Mouse (Mus musculus) MEL (cell line): ENCODE data around the gene Col26a1. TPM values are rescaled to one million over a fixed set of nuclear protein-coding genes. Genes with fewer than 3 reads are reported as not detected.

Experiments used
- DNase-seq: peaks from one replicate; pipeline ENCODE4 v3.0.0; 2011; ENCODE audit warnings: low read depth, low spot score
- H3K27ac ChIP-seq: 2 replicates; pipeline ENCODE4 v1.5.1; 2012; ENCODE audit warnings: low read depth, mild to moderate bottlenecking, control low read depth, low read length, moderate library complexity; ENCODE audit not compliant: control insufficient read depth
- H3K27me3 ChIP-seq, 2 experiments: fragments of 150-350 bp in 1 of 2; sonication (generic) in 1 of 2; 2 replicates each; pipeline ENCODE4 v1.6.1; 2012; ENCODE audit warnings: low read length in 2 of 2, mild to moderate bottlenecking in 2 of 2, improper control_type of control experiment in 1 of 2, moderate library complexity in 1 of 2; ENCODE audit not compliant: insufficient read depth in 2 of 2, control insufficient read depth in 1 of 2
- H3K36me3 ChIP-seq, 2 experiments: 2 replicates each; pipeline ENCODE4 v1.6.1; 2012 to 2014; ENCODE audit warnings: low read length in 2 of 2, improper control_type of control experiment in 1 of 2, inconsistent platforms in 1 of 2, mild to moderate bottlenecking in 1 of 2; ENCODE audit not compliant: insufficient read depth in 2 of 2, control insufficient read depth in 1 of 2
- H3K4me1 ChIP-seq, 2 experiments: fragments of 150-350 bp in 1 of 2; sonication (generic) in 1 of 2; 2 replicates each; pipeline ENCODE4 v1.6.1; 2012; ENCODE audit warnings: low read length in 2 of 2, improper control_type of control experiment in 1 of 2, mild to moderate bottlenecking in 1 of 2; ENCODE audit not compliant: insufficient read depth in 2 of 2, control insufficient read depth in 1 of 2
- H3K4me3 ChIP-seq, 2 experiments: fragments of 150-350 bp in 1 of 2; sonication (generic) in 1 of 2; 2 replicates each; pipeline ENCODE4 v1.5.1; 2012; ENCODE audit warnings: low read depth in 2 of 2, low read length in 2 of 2, mild to moderate bottlenecking in 2 of 2, moderate library complexity in 2 of 2, control low read depth in 1 of 2, improper control_type of control experiment in 1 of 2; ENCODE audit not compliant: control insufficient read depth in 1 of 2, insufficient read depth in 1 of 2
- H3K79me2 ChIP-seq: 2 replicates; pipeline ENCODE4 v1.6.1; 2012; ENCODE audit warnings: mild to moderate bottlenecking, low read length, moderate library complexity; ENCODE audit not compliant: control insufficient read depth, poor library complexity, insufficient read depth
- H3K9ac ChIP-seq: 2 replicates; pipeline ENCODE4 v1.6.1; 2012; ENCODE audit warnings: low read depth, mild to moderate bottlenecking, control low read depth, low read length, moderate library complexity; ENCODE audit not compliant: control insufficient read depth, poor library complexity, severe bottlenecking
- H3K9me3 ChIP-seq: fragments of 150-350 bp; sonication (generic); replicated peaks from 2 replicates; pipeline ENCODE4 v1.6.1; 2012; ENCODE audit warnings: mild to moderate bottlenecking, low read length, improper control_type of control experiment, moderate library complexity; ENCODE audit not compliant: insufficient read depth
- CHD1 ChIP-seq: IDR thresholded peaks from 2 replicates; pipeline ENCODE4 v1.6.1; 2012; ENCODE audit warnings: low read depth, mild to moderate bottlenecking, inconsistent platforms, low read length, improper control_type of control experiment
- CHD2 ChIP-seq: IDR thresholded peaks from 2 replicates; pipeline ENCODE4 v1.6.1; 2011; ENCODE audit warnings: low read length, improper control_type of control experiment
- CTCF ChIP-seq, 3 experiments: IDR thresholded peaks in 2 of 3; conservative IDR thresholded peaks in 1 of 3; 2 replicates each; pipeline ENCODE4 v1.5.1; 2011 to 2012; ENCODE audit warnings: low read length in 3 of 3, low read depth in 2 of 3, mild to moderate bottlenecking in 2 of 3, improper control_type of control experiment in 1 of 3, inconsistent platforms in 1 of 3, mixed read lengths in 1 of 3, moderate library complexity in 1 of 3; ENCODE audit not compliant: control insufficient read depth in 1 of 3, insufficient read depth in 1 of 3, poor library complexity in 1 of 3, severe bottlenecking in 1 of 3
- E2F4 ChIP-seq: IDR thresholded peaks from 2 replicates; pipeline ENCODE4 v1.6.1; 2011; ENCODE audit warnings: low read depth, low read length, improper control_type of control experiment, borderline replicate concordance
- GABPA ChIP-seq: IDR thresholded peaks from 2 replicates; pipeline ENCODE4 v1.6.1; 2012; ENCODE audit warnings: low read depth, mild to moderate bottlenecking, inconsistent platforms, low read length, improper control_type of control experiment, moderate library complexity
- MYC ChIP-seq: IDR thresholded peaks from 2 replicates; pipeline ENCODE4 v1.6.1; 2011; ENCODE audit warnings: low read depth, mild to moderate bottlenecking, low read length, improper control_type of control experiment, moderate library complexity
- POLR2A ChIP-seq, 2 experiments: IDR thresholded peaks; 2 replicates each; pipeline ENCODE4 v1.6.1; 2011 to 2012; ENCODE audit warnings: low read length in 2 of 2, mild to moderate bottlenecking in 2 of 2, control low read depth in 1 of 2, improper control_type of control experiment in 1 of 2, low read depth in 1 of 2, moderate library complexity in 1 of 2; ENCODE audit not compliant: control insufficient read depth in 1 of 2, insufficient read depth in 1 of 2, poor library complexity in 1 of 2
- RAD21 ChIP-seq: IDR thresholded peaks from 2 replicates; pipeline ENCODE4 v1.6.1; 2011; ENCODE audit warnings: mild to moderate bottlenecking, low read depth, low read length, improper control_type of control experiment
- RCOR1 ChIP-seq: IDR thresholded peaks from 2 replicates; pipeline ENCODE4 v1.6.1; 2012; ENCODE audit warnings: low read depth, mild to moderate bottlenecking, inconsistent platforms, low read length, improper control_type of control experiment
- SMC3 ChIP-seq: IDR thresholded peaks from 2 replicates; pipeline ENCODE4 v1.6.1; 2011; ENCODE audit warnings: low read depth, low read length, improper control_type of control experiment
- TAL1 ChIP-seq: IDR thresholded peaks from 2 replicates; pipeline ENCODE4 v1.6.1; 2012; ENCODE audit warnings: mild to moderate bottlenecking, inconsistent platforms, low read length, moderate library complexity, mixed read lengths
- TBP ChIP-seq: IDR thresholded peaks from 2 replicates; pipeline ENCODE4 v1.8.0; 2011; ENCODE audit warnings: low read depth, low read length, improper control_type of control experiment
- UBTF ChIP-seq: IDR thresholded peaks from 2 replicates; pipeline ENCODE4 v1.6.1; 2012; ENCODE audit warnings: low read depth, mild to moderate bottlenecking, inconsistent platforms, low read length, improper control_type of control experiment, moderate library complexity, borderline replicate concordance; ENCODE audit not compliant: insufficient read depth
- USF1 ChIP-seq: IDR thresholded peaks from 2 replicates; pipeline ENCODE4 v1.6.1; 2014; ENCODE audit warnings: low read depth, mild to moderate bottlenecking, inconsistent platforms, low read length, improper control_type of control experiment, moderate library complexity
- USF2 ChIP-seq, 2 experiments: IDR thresholded peaks; 2 replicates each; pipeline ENCODE4 v1.6.1; 2011 to 2012; ENCODE audit warnings: improper control_type of control experiment in 2 of 2, low read length in 2 of 2, borderline replicate concordance in 1 of 2, inconsistent platforms in 1 of 2, low read depth in 1 of 2, mild to moderate bottlenecking in 1 of 2; ENCODE audit not compliant: insufficient read depth in 1 of 2
- ZC3H11A ChIP-seq: IDR thresholded peaks from 2 replicates; pipeline ENCODE4 v1.6.1; 2012; ENCODE audit warnings: low read depth, mild to moderate bottlenecking, inconsistent platforms, low read length, improper control_type of control experiment
- polyA plus RNA-seq, 2 experiments: library from polyadenylated mRNA; stranded (reverse) in 1 of 2; unstranded in 1 of 2; fragments of >175 nt in 1 of 2; fragments of >200 nt in 1 of 2; gene quantifications; 2 replicates each; pipeline versions ENCODE4 v1.2.1 to v1.2.4; 2012; ENCODE audit warnings: low replicate concordance in 2 of 2, low read depth in 1 of 2; ENCODE audit not compliant: insufficient read length in 2 of 2, insufficient read depth in 1 of 2, missing spikeins in 1 of 2
- total RNA-seq: library from RNA; depleted of rRNA; stranded (reverse); fragments of 300-350 nt; gene quantifications from 2 replicates; pipeline ENCODE4 v1.2.3, GENCODE M21; 2012

The Col26a1 gene
- total and polyA plus RNA-seq, 3 experiments = not detected

- TF ChIP-seq USF1 (0 out of 2 replicates have a peak, but pooled peaks have one; percentile 10), SMC3 (peak; percentile 61), CTCF (IDR thresholded peaks at IDR 0.05 in 2 of 3, conservative IDR thresholded peaks at IDR 0.05 in 1 of 3; ENCODE audit: control insufficient read depth in 1 of 3, insufficient read depth in 1 of 3, low read depth in 2 of 3, low read length in 3 of 3, poor library complexity in 1 of 3, severe bottlenecking in 1 of 3) (peak; percentile 65 to 90 (median 79)), ZC3H11A (peak; percentile 33; the same call in 1 of the 2 replicates), UBTF (no peak), RAD21 (peak; percentile 54), USF2 (IDR thresholded peaks at IDR 0.05; ENCODE audit: borderline replicate concordance in 1 of 2, insufficient read depth in 1 of 2, low read depth in 1 of 2, low read length in 2 of 2) (no peak), TBP (no peak)
- peak; percentile 71 for DNase-seq
- Histone ChIP-seq H3K9ac (no peak overlapping the region), H3K79me2 (no peaks in the 10 kb centered on the region), H3K27me3 (no peaks in the 10 kb centered on the region), H3K36me3 (no peaks in the 10 kb centered on the region), H3K27ac (no peak overlapping the region), H3K4me3 (no peak overlapping the region), H3K9me3 (no peaks in the 10 kb centered on the region), H3K4me1 (no peaks in the 10 kb centered on the region; a peak in 1 of 4 replicates)
These were observed 179.3 kb downstream of the Col26a1 start for GRCm38 (mm10) chr5:136703751-136704150.

DNA sequence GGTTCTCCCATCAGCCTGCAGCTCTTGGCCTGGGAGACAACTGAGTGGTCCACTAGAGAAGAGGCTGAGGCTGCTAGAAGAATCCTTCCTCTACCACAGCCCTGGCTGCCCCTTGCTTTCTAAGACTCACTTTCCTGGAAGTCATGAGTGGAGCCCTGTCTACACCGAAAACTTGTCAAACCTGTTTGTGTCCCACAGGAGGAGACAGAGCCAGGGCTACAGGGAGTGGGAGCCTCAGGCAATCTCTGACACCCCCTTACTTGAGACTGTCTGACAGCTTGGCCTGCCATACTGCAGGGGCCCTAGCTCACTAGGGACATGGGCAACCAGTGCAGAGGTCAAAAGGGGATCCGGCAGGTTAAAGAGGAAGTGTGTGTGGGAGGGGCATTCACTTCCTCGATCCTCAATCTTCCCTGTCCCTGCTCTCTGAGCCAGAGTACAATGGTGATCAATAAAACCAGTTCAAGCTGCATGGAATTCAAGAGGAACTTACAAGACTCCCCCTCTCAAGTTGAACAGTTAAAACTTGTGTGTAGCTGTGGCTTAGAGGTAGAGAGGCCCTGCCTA lies 180.8 kb downstream of the Col26a1 start:
- no peak overlapping the region for H3K27ac ChIP-seq
- no peak for DNase-seq
- no peak overlapping the region for H3K4me3 ChIP-seq
- TF ChIP-seq E2F4 (no peak), CTCF (IDR thresholded peaks at IDR 0.05 in 2 of 3, conservative IDR thresholded peaks at IDR 0.05 in 1 of 3; ENCODE audit: control insufficient read depth in 1 of 3, insufficient read depth in 1 of 3, low read depth in 2 of 3, low read length in 3 of 3, poor library complexity in 1 of 3, severe bottlenecking in 1 of 3) (no peak), MYC (no peak), POLR2A (IDR thresholded peaks at IDR 0.05; ENCODE audit: control insufficient read depth in 1 of 2, insufficient read depth in 1 of 2, low read depth in 1 of 2, low read length in 2 of 2, poor library complexity in 1 of 2) (no peak), GABPA (no peak), CHD1 (no peak)
- no peaks in the 10 kb centered on the region; a peak in 1 of 4 replicates for H3K4me1 ChIP-seq
- no peaks in the 10 kb centered on the region for H3K36me3 ChIP-seq
- H3K9ac ChIP-seq = no peak overlapping the region
- no peaks in the 10 kb centered on the region for H3K27me3 ChIP-seq
- no peaks in the 10 kb centered on the region for H3K9me3 ChIP-seq
- no peaks in the 10 kb centered on the region for H3K79me2 ChIP-seq

DNA sequence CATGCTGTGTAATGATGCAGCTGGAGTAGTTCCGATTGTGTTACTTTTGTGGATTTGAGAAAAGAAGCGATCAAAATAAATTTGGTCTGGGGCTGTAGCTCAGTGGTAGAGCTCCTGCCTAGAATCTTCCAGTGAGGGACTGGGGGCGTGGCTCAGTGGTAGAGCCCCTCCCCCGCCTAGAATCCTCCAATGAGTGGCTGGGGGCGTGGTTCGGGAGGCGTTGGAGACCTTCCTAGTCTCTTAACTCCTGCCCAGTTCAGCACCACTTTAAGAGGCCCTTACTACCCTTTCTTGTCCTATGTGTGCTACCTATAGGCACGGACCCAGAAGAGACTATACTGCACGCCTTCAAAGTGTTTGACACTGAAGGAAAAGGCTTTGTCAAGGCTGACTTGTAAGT lies 185.4 kb downstream of the Col26a1 start:
- no peak for TF ChIP-seq POLR2A (IDR thresholded peaks at IDR 0.05; ENCODE audit: control insufficient read depth in 1 of 2, insufficient read depth in 1 of 2, low read depth in 1 of 2, low read length in 2 of 2, poor library complexity in 1 of 2)
- no peak for TF ChIP-seq USF1
- no peak for TF ChIP-seq TAL1
- TF ChIP-seq CHD2 = no peak
- no peak for TF ChIP-seq RCOR1
- no peaks in the 10 kb centered on the region for H3K36me3 ChIP-seq
- no peak overlapping the region for H3K27ac ChIP-seq
- no peaks in the 10 kb centered on the region; a peak in 1 of 4 replicates for H3K4me1 ChIP-seq
- H3K9ac ChIP-seq = no peak overlapping the region
- no peak overlapping the region for H3K4me3 ChIP-seq
- peak; percentile 12 for DNase-seq
- H3K27me3 ChIP-seq = no peaks in the 10 kb centered on the region
- H3K79me2 ChIP-seq = no peaks in the 10 kb centered on the region
- no peaks in the 10 kb centered on the region for H3K9me3 ChIP-seq
